Mouse (Mus musculus): Measurements from ENCODE around the gene Prr14.

Gene Prr14

GRCm38 (mm10) chr7:127511808-127512230 is 52.4 kb downstream of the Prr14 start, which contains the start of gene Srcap:
TSS of gene Srcap (plus strand) at chr7:127511983.
- peak; percentile 97 for DNase-seq (ENCODE audit: low read depth, low spot score)

- peak; percentile 94 for DNase-seq (ENCODE audit: low read depth, low spot score)
Measured at GRCm38 (mm10) chr7:127512231-127513015, 53.0 kb downstream of the Prr14 start.

GRCm38 (mm10) chr7:127513016-127513390 is 53.6 kb downstream of the Prr14 start:
- DNase-seq (ENCODE audit: low read depth, low spot score) = no peak

GRCm38 (mm10) chr7:127513781-127514180 is 54.4 kb downstream of the Prr14 start:
- DNase-seq (ENCODE audit: low read depth, low spot score) = no peak

GRCm38 (mm10) chr7:127515846-127516245 is 56.4 kb downstream of the Prr14 start:
- DNase-seq (ENCODE audit: low read depth, low spot score) = no peak

GRCm38 (mm10) chr7:127516344-127516743 is 56.9 kb downstream of the Prr14 start:
- no peak for DNase-seq (ENCODE audit: low read depth, low spot score)

GRCm38 (mm10) chr7:127519284-127519683 is 59.9 kb downstream of the Prr14 start, which contains the start of gene Gm42715:
TSS of gene Gm42715 (plus strand) at chr7:127519584.
- no peak for DNase-seq (ENCODE audit: low read depth, low spot score)

Measured in forelimb bud, embryonic 11.5 days (tissue).